9 mouse cellular contexts compared by ENCODE assay signal in the genomic region with DNA sequence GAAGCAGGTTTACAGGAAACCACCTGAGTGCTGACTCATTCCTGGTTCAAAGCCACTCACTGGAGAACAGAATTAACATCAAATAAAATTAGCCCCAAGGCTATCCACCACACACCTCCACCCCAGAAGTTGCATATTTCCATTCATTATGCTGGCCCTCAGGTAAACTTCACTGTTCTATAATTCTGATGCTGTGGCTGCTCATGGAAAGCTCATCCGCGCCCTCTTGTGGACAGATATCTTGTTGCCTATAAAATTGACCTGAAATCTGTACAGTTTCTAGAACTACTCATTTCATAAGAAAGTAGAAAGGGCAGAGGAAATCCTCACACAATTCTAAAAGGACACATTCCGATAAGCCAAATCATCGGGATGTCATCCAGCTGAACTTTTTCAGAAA. TPM values are rescaled to one million over a fixed set of nuclear protein-coding genes. Genes with fewer than 3 reads are reported as not detected.
DNase-seq lines count a peak whose midpoint lies in the region; ATAC-seq and TF ChIP-seq lines count a peak whose summit lies in the region.
"Had no signal": no experiment of that assay in that cellular context is flagged by ENCODE, and none has a peak within 500 bp of the region (broad histone marks: within the 10 kb centered on the region; RNA-seq: fewer than 3 reads in every experiment).

No protein-coding gene starts in this region.

- no peak overlapping the region for H3K4me2 ChIP-seq in midbrain, embryonic 14.5 days (ENCODE audit: low read length)
- no peak overlapping the region for H3K4me2 ChIP-seq in midbrain, embryonic 16.5 days (ENCODE audit: low read length)
- no peak overlapping the region for H3K4me2 ChIP-seq in limb, embryonic 14.5 days (replicated peaks; ENCODE audit: low read depth, low read length, severe bottlenecking)
- H3K4me2 ChIP-seq: midbrain, embryonic 12.5 days had no signal

- H3K9me3 ChIP-seq in midbrain, embryonic 14.5 days (ENCODE audit: control insufficient read depth, low read length), result no peaks in the 10 kb centered on the region
- H3K9me3 ChIP-seq in midbrain, embryonic 16.5 days (replicated peaks; ENCODE audit: control insufficient read depth, low read length, poor library complexity, severe bottlenecking), result no peaks in the 10 kb centered on the region
- no peaks in the 10 kb centered on the region for H3K9me3 ChIP-seq in limb, embryonic 14.5 days (ENCODE audit: control insufficient read depth, low read length)
- H3K9me3 ChIP-seq: midbrain, embryonic 12.5 days had no signal

- no peak overlapping the region for H3K4me3 ChIP-seq in midbrain, embryonic 14.5 days (replicated peaks; ENCODE audit: low read depth, low read length)
- no peak overlapping the region for H3K4me3 ChIP-seq in midbrain, embryonic 16.5 days (ENCODE audit: low read depth, low read length)
- no peak overlapping the region for H3K4me3 ChIP-seq in limb, embryonic 14.5 days (replicated peaks; ENCODE audit: low read length)
- H3K4me3 ChIP-seq: midbrain, embryonic 12.5 days had no signal

- no peaks in the 10 kb centered on the region for H3K27me3 ChIP-seq in midbrain, embryonic 14.5 days (ENCODE audit: control insufficient read depth, insufficient read depth, low read length)
- no peaks in the 10 kb centered on the region for H3K27me3 ChIP-seq in midbrain, embryonic 16.5 days (ENCODE audit: control insufficient read depth, insufficient read depth, low read depth, low read length)
- no peaks in the 10 kb centered on the region for H3K27me3 ChIP-seq in limb, embryonic 14.5 days (ENCODE audit: control insufficient read depth, insufficient read depth, low read length)
- H3K27me3 ChIP-seq: midbrain, embryonic 12.5 days had no signal

- 23% methylated on average over 4 of the region's 4 CpGs for WGBS in midbrain, embryonic 14.5 days
- 17% methylated on average over 4 of the region's 4 CpGs for WGBS in midbrain, embryonic 16.5 days
- WGBS in limb, embryonic 14.5 days, result 16% methylated on average over 4 of the region's 4 CpGs

- no peak for TF ChIP-seq POLR2A in limb, embryonic 14.5 days (IDR thresholded peaks at IDR 0.05; ENCODE audit: borderline replicate concordance, extremely low read depth, insufficient read depth, insufficient read length)

- no peak for ATAC-seq in midbrain, embryonic 14.5 days (ENCODE audit: low FRiP score, low TSS enrichment)
- no peak for ATAC-seq in midbrain, embryonic 16.5 days
- ATAC-seq in limb, embryonic 14.5 days (ENCODE audit: low FRiP score, low read depth), result no peak

- peak; percentile 89 for DNase-seq in midbrain, embryonic 14.5 days
- DNase-seq in adrenal gland, adult 2 months, result peak; percentile 70
- DNase-seq in embryo, embryonic 11.5 days (ENCODE audit: low read depth, low spot score), result peak; percentile 41
- peak; percentile 90 for DNase-seq in kidney, adult 9 months
- DNase-seq in limb, embryonic 14.5 days (ENCODE audit: low spot score), result peak; percentile 83
- DNase-seq in right cerebral cortex, adult 2 months (ENCODE audit: low spot score in 2 of 2), result peak; percentile 84 to 86
- DNase-seq in yolk sac, embryonic 10.5 days (ENCODE audit: low spot score), result peak; percentile 24

- no peaks in the 10 kb centered on the region for H3K4me1 ChIP-seq in midbrain, embryonic 14.5 days (ENCODE audit: control insufficient read depth, insufficient read depth, low read length)
- no peaks in the 10 kb centered on the region for H3K4me1 ChIP-seq in midbrain, embryonic 16.5 days (ENCODE audit: control insufficient read depth, insufficient read depth, low read length)
- no peaks in the 10 kb centered on the region for H3K4me1 ChIP-seq in limb, embryonic 14.5 days (ENCODE audit: control insufficient read depth, insufficient read depth, low read length)
- H3K4me1 ChIP-seq: midbrain, embryonic 12.5 days had no signal

- H3K27ac ChIP-seq in midbrain, embryonic 14.5 days (replicated peaks; ENCODE audit: low read depth, low read length), result no peak overlapping the region
- no peak overlapping the region for H3K27ac ChIP-seq in midbrain, embryonic 16.5 days (ENCODE audit: low read length)
- no peak overlapping the region for H3K27ac ChIP-seq in limb, embryonic 14.5 days (replicated peaks; ENCODE audit: low read depth, low read length)
- H3K27ac ChIP-seq: midbrain, embryonic 12.5 days had no signal

- no peaks in the 10 kb centered on the region for H3K36me3 ChIP-seq in midbrain, embryonic 14.5 days (ENCODE audit: control insufficient read depth, insufficient read depth, low read length)
- H3K36me3 ChIP-seq in midbrain, embryonic 16.5 days (ENCODE audit: control insufficient read depth, insufficient read depth, low read length), result no peaks in the 10 kb centered on the region
- H3K36me3 ChIP-seq in limb, embryonic 14.5 days (ENCODE audit: control insufficient read depth, insufficient read depth, low read length), result no peaks in the 10 kb centered on the region
- H3K36me3 ChIP-seq: midbrain, embryonic 12.5 days had no signal

- no peak overlapping the region for H3K9ac ChIP-seq in midbrain, embryonic 14.5 days (replicated peaks; ENCODE audit: low read length)
- H3K9ac ChIP-seq in midbrain, embryonic 16.5 days (ENCODE audit: low read depth, low read length), result no peak overlapping the region
- H3K9ac ChIP-seq in limb, embryonic 14.5 days (ENCODE audit: low read depth, low read length, severe bottlenecking), result no peak overlapping the region
- H3K9ac ChIP-seq: midbrain, embryonic 12.5 days had no signal

RNA-seq across cellular contexts. Expression of a gene that starts 6.4 kb away (rescaled TPM):
- 271 and 339 TPM in 2 replicates for polyA plus RNA-seq in midbrain, embryonic 14.5 days (2014; fragmentation: Nextera tagmentation; extraction: Ambion mirVana)
- polyA plus RNA-seq in midbrain, embryonic 16.5 days (2015; fragmentation: Nextera tagmentation; extraction: Ambion mirVana), result 311 and 351 TPM in 2 replicates
- 100 to 1,000 TPM; 173 to 335 TPM for total RNA-seq in adrenal gland, adult 2 months (2021)
- polyA plus RNA-seq in adrenal gland, adult 2 months (2012; rRNA removed), result 50.3 and 55.2 TPM in 2 replicates
- polyA plus RNA-seq in limb, embryonic 14.5 days (2012; rRNA removed), result 117 and 134 TPM in 2 replicates
- polyA plus RNA-seq in limb, embryonic 14.5 days (2014; fragmentation: Nextera tagmentation; extraction: Ambion mirVana), result 270 and 287 TPM in 2 replicates

RNA-seq across cellular contexts. Expression of a gene that starts 15.9 kb away (rescaled TPM):
- polyA plus RNA-seq in midbrain, embryonic 14.5 days (2014; fragmentation: Nextera tagmentation; extraction: Ambion mirVana), result 24.3 and 36.2 TPM in 2 replicates
- polyA plus RNA-seq in midbrain, embryonic 16.5 days (2015; fragmentation: Nextera tagmentation; extraction: Ambion mirVana), result 28.6 and 31.9 TPM in 2 replicates
- 10 to 100 TPM; 26.0 to 29.8 TPM for total RNA-seq in adrenal gland, adult 2 months (2021)
- polyA plus RNA-seq in adrenal gland, adult 2 months (2012; rRNA removed), result 4.0 and 4.1 TPM in 2 replicates
- polyA plus RNA-seq in limb, embryonic 14.5 days (2012; rRNA removed), result 16.3 and 20.2 TPM in 2 replicates
- polyA plus RNA-seq in limb, embryonic 14.5 days (2014; fragmentation: Nextera tagmentation; extraction: Ambion mirVana), result 43.4 and 48.0 TPM in 2 replicates

RNA-seq across cellular contexts. Expression of a gene that starts 16.2 kb away (rescaled TPM):
- polyA plus RNA-seq in midbrain, embryonic 14.5 days (2014; fragmentation: Nextera tagmentation; extraction: Ambion mirVana), result 9.7 and 15.9 TPM in 2 replicates
- 10.1 and 15.6 TPM in 2 replicates for polyA plus RNA-seq in midbrain, embryonic 16.5 days (2015; fragmentation: Nextera tagmentation; extraction: Ambion mirVana)
- 10 to 100 TPM; 52.9 to 54.7 TPM for total RNA-seq in adrenal gland, adult 2 months (2021)
- 23.2 and 33.7 TPM in 2 replicates for polyA plus RNA-seq in adrenal gland, adult 2 months (2012; rRNA removed)
- 10.5 and 12.0 TPM in 2 replicates for polyA plus RNA-seq in limb, embryonic 14.5 days (2012; rRNA removed)
- 36.4 and 42.7 TPM in 2 replicates for polyA plus RNA-seq in limb, embryonic 14.5 days (2014; fragmentation: Nextera tagmentation; extraction: Ambion mirVana)

RNA-seq across cellular contexts. Expression of a gene that starts 46.0 kb away (rescaled TPM):
- polyA plus RNA-seq in midbrain, embryonic 14.5 days (2014; fragmentation: Nextera tagmentation; extraction: Ambion mirVana), result 1.9 and 3.7 TPM in 2 replicates
- polyA plus RNA-seq in midbrain, embryonic 16.5 days (2015; fragmentation: Nextera tagmentation; extraction: Ambion mirVana), result 2.4 and 3.1 TPM in 2 replicates
- total RNA-seq in adrenal gland, adult 2 months (2021), result 10 to 100 TPM; 25.2 to 30.3 TPM
- 9.7 and 13.3 TPM in 2 replicates for polyA plus RNA-seq in adrenal gland, adult 2 months (2012; rRNA removed)
- polyA plus RNA-seq in limb, embryonic 14.5 days (2012; rRNA removed), result 10.3 TPM in 2 replicates
- polyA plus RNA-seq in limb, embryonic 14.5 days (2014; fragmentation: Nextera tagmentation; extraction: Ambion mirVana), result 10.7 and 11.0 TPM in 2 replicates

Comparison
In these comparisons a context has a peak if more than half of its experiments do, and no peak if none do; other contexts are left out.
1. DNase-seq: peak in every context shown above with its lines; median percentile 90 in kidney, adult 9 months; 89 in midbrain, embryonic 14.5 days; 85 in right cerebral cortex, adult 2 months; 83 in limb, embryonic 14.5 days; 70 in adrenal gland, adult 2 months; 41 in embryo, embryonic 11.5 days; 24 in yolk sac, embryonic 10.5 days.